In the genomic region with DNA sequence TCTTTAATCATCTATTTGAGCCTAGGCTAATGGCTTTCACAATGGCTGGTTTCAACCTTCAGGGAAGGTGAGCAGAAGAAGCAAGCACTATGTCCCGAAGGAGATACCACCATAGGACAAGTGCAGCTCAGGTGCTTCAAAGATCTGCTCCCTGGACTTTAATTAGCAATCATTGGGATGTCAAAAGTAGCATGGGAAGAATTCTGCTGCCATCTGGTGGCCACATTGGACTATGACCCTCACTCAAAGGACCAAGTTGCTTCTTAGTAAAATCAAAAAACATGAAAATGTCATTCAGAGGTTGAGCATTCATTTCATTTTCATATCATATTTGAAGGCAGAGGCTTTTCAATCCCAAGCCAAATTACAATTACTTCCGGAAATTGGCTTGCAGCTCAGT, we compare ENCODE assay signal across 7 mouse cellular contexts.
DNase-seq lines count a peak whose midpoint lies in the region; ATAC-seq lines count a peak whose summit lies in the region.

No protein-coding gene starts in this region.

- H3K36me3 ChIP-seq in midbrain, embryonic 14.5 days (ENCODE audit: control insufficient read depth, insufficient read depth, low read length): no peaks in the 10 kb centered on the region
- no peaks in the 10 kb centered on the region for H3K36me3 ChIP-seq in midbrain, embryonic 13.5 days

- no peak overlapping the region for H3K27ac ChIP-seq in midbrain, embryonic 14.5 days (replicated peaks; ENCODE audit: low read depth, low read length)
- H3K27ac ChIP-seq in midbrain, embryonic 13.5 days: no peak overlapping the region

- H3K9ac ChIP-seq in midbrain, embryonic 14.5 days (replicated peaks; ENCODE audit: low read length): no peak overlapping the region
- no peak overlapping the region for H3K9ac ChIP-seq in midbrain, embryonic 13.5 days (replicated peaks)

- H3K4me3 ChIP-seq in midbrain, embryonic 14.5 days (replicated peaks; ENCODE audit: low read depth, low read length): no peak overlapping the region
- no peak overlapping the region for H3K4me3 ChIP-seq in midbrain, embryonic 13.5 days (replicated peaks)

- WGBS in midbrain, embryonic 14.5 days: 35% methylated on average over 2 of the region's 2 CpGs
- 39% methylated on average over 2 of the region's 2 CpGs for WGBS in midbrain, embryonic 13.5 days

- H3K4me2 ChIP-seq in midbrain, embryonic 14.5 days (ENCODE audit: low read length): no peak overlapping the region
- H3K4me2 ChIP-seq in midbrain, embryonic 13.5 days (replicated peaks): no peak overlapping the region

- intact Hi-C loops in left cerebral cortex, postnatal 4 days (cut with DNase I): loop anchor here (5.0 to 10.0 kb wide), 5 partner anchors 152 to 972 kb away; no protein-coding TSS in a partner anchor

- DNase-seq in midbrain, embryonic 14.5 days: peak; percentile 84
- peak; percentile 45 for DNase-seq in R1 (ENCODE audit: low read depth, low spot score)
- peak; percentile 35 for DNase-seq in cerebellum, adult 8-10 months
- DNase-seq in left cerebral cortex, postnatal 4 days: peak; percentile 46
- DNase-seq in right cerebral cortex, postnatal 14 days: peak; percentile 63

- H3K9me3 ChIP-seq in midbrain, embryonic 14.5 days (ENCODE audit: control insufficient read depth, low read length): no peaks in the 10 kb centered on the region
- H3K9me3 ChIP-seq in midbrain, embryonic 13.5 days: no peaks in the 10 kb centered on the region

- no peaks in the 10 kb centered on the region for H3K4me1 ChIP-seq in midbrain, embryonic 14.5 days (ENCODE audit: control insufficient read depth, insufficient read depth, low read length)
- no peaks in the 10 kb centered on the region for H3K4me1 ChIP-seq in midbrain, embryonic 13.5 days (replicated peaks)

- no peaks in the 10 kb centered on the region for H3K27me3 ChIP-seq in midbrain, embryonic 14.5 days (ENCODE audit: control insufficient read depth, insufficient read depth, low read length)
- no peaks in the 10 kb centered on the region for H3K27me3 ChIP-seq in midbrain, embryonic 13.5 days

- ATAC-seq in midbrain, embryonic 14.5 days (ENCODE audit: low FRiP score, low TSS enrichment): no peak
- ATAC-seq in midbrain, embryonic 13.5 days: no peak
- peak; percentile 30; the same call in 1 of the 2 replicates for ATAC-seq in granulocyte monocyte progenitor cell, adult 5-6 weeks (replicated peaks; ENCODE audit: poor library complexity, severe bottlenecking)
